Mouse (Mus musculus): ENCODE results near the gene Fgfr2.
A peak's percentile ranks its signal among the peaks of the same experiment; 100 is the strongest.
"Not testable (repeated sequence)": the region's sequence is repeated elsewhere in the genome, so short reads cannot be mapped to it uniquely, and the experiment has no call there.

Gene Fgfr2

GRCm38 (mm10) chr7:133117815-133118214, 5.3 kb downstream of the Fgfr2 start:
- DNase-seq: no peak

- no peak for DNase-seq
Measured at GRCm38 (mm10) chr7:133116542-133116941, 6.6 kb downstream of the Fgfr2 start.

GRCm38 (mm10) chr7:133115886-133116285, 7.3 kb downstream of the Fgfr2 start:
- DNase-seq: peak; percentile 83

GRCm38 (mm10) chr7:133114847-133115470, 8.2 kb downstream of the Fgfr2 start:
- peak; percentile 83 for DNase-seq

GRCm38 (mm10) chr7:133113185-133113895, 9.8 kb downstream of the Fgfr2 start:
- no peak for DNase-seq

- peak; percentile 81 for DNase-seq
Measured at GRCm38 (mm10) chr7:133112351-133112831, 10.8 kb downstream of the Fgfr2 start.

GRCm38 (mm10) chr7:133109442-133109841, 13.7 kb downstream of the Fgfr2 start:
- DNase-seq: no peak

GRCm38 (mm10) chr7:133108695-133109094, 14.5 kb downstream of the Fgfr2 start:
- DNase-seq: no peak

GRCm38 (mm10) chr7:133102578-133102977, 20.6 kb downstream of the Fgfr2 start:
- DNase-seq: no peak

GRCm38 (mm10) chr7:133101070-133101469, 22.1 kb downstream of the Fgfr2 start:
- DNase-seq: no peak

- no peak for DNase-seq
Measured at GRCm38 (mm10) chr7:133100178-133100577, 23.0 kb downstream of the Fgfr2 start.

GRCm38 (mm10) chr7:133099266-133099665, 23.9 kb downstream of the Fgfr2 start:
- peak; percentile 70 for DNase-seq

GRCm38 (mm10) chr7:133098118-133098793, 24.9 kb downstream of the Fgfr2 start:
- DNase-seq: no peak

GRCm38 (mm10) chr7:133095610-133096009, 27.5 kb downstream of the Fgfr2 start:
- not testable (repeated sequence) for DNase-seq

- no peak for DNase-seq
Measured at GRCm38 (mm10) chr7:133094711-133095495, 28.2 kb downstream of the Fgfr2 start.

- DNase-seq: no peak
Measured at GRCm38 (mm10) chr7:133094161-133094560, 29.0 kb downstream of the Fgfr2 start.

- DNase-seq: no peak
Measured at GRCm38 (mm10) chr7:133093731-133094130, 29.4 kb downstream of the Fgfr2 start.

- DNase-seq: no peak
Measured at GRCm38 (mm10) chr7:133090641-133091040, 32.5 kb downstream of the Fgfr2 start.

- no peak for DNase-seq
Measured at GRCm38 (mm10) chr7:133089621-133090260, 33.4 kb downstream of the Fgfr2 start.

GRCm38 (mm10) chr7:133088830-133089261, 34.3 kb downstream of the Fgfr2 start:
- DNase-seq: peak; percentile 82

- DNase-seq: peak; percentile 63
Measured at GRCm38 (mm10) chr7:133088411-133088810, 34.7 kb downstream of the Fgfr2 start.

- no peak for DNase-seq
Measured at GRCm38 (mm10) chr7:133085408-133085807, 37.7 kb downstream of the Fgfr2 start.
